Mouse (Mus musculus) left cerebral cortex, adult 18-20 months (tissue): ENCODE measurements around the gene Tor2a. TPM values are rescaled to one million over a fixed set of nuclear protein-coding genes. Genes with fewer than 3 reads are reported as not detected.

ENCODE experiments used
- DNase-seq, 2 experiments: peaks; one replicate each; pipeline ENCODE4 v3.0.0; 2021 to 2022; ENCODE audit warnings: low spot score in 2 of 2, mixed read lengths in 1 of 2
- total RNA-seq, 2 experiments: library from RNA; stranded (reverse); gene quantifications; 2 replicates each; pipeline ENCODE4 v1.2.3; 2021

Tor2a gene
- total RNA-seq, 2 experiments from 2014 or later, result 28.7 to 34.3 TPM

DNA sequence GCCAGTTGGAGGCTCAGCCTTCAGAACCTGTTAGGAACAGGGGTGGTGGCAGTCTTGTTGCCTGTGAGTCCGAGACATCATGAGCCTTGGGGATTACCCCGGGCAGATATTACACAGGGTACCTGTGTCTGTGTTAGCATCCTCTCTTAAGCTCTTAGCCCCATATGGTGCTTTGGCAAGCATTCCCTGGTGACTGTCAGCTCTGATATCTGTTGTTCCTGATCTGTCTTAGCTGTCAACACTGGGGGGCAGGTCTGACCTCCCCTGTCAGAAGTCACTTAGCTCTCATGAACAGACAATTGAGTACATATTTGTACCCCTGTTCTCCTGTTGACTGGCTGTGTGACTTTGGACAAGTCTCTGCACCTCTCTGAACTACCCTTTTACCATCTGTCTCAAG is 2.0 kb downstream of the Tor2a start:
- no peak for DNase-seq

DNA sequence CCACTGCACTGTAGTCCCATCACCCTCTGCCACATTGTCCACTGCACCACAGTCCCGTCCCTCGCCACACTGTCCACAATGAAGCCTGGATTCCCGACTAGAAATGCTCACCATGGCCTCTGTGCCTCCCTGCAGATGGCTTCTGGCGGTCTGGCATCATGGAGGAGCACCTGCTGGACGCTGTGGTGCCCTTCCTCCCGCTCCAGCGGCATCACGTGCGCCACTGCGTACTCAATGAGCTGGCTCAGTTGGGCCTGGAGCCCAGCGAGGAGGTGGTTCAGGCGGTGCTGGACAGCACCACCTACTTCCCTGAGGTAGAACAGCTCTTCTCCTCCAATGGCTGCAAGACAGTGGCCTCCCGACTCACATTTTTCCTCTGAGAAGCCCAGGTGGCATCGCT is 4.3 kb downstream of the Tor2a start:
- peak; percentile 45 to 52 for DNase-seq

DNA sequence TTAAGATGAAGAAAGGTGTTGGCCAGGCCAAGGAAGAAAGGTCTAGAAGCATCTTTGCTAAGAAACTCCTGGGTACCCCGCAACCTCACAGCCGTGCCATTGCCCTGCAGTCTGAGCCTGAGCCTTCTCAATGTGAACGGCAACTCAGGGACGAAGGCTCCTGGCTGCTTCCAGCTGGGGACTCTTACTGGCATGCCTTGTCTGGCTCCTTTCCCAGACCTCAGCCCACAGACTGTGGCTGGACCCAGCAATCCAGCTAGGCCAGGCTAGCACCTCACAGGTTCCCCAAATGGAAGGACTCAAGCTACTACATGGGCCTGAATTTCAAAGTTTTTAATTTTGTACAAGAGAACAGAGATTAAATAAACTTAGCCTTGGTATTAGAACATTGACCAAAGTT is 4.8 kb downstream of the Tor2a start:
- peak in 1 of 2 experiments; percentile 37 for DNase-seq

DNA sequence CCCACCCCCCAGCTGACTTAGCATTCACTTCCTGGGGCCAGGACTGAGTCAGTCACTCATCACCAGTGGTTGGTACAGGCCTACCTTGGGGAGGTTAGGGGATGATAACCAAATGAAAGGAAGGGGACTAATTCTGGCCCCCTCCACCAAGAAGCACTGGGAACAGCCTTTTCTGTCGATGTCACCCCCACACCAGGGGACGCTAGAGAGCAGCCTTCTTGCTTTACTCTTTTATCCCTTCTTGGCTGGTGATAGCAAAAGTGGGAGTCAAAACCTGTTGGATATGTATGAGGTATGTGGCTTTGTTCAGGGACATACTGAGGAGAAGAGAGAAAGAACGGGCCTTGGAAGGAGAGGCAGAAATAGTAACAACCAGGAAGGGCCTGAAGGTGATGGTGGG is 6.3 kb downstream of the Tor2a start:
- no peak for DNase-seq

DNA sequence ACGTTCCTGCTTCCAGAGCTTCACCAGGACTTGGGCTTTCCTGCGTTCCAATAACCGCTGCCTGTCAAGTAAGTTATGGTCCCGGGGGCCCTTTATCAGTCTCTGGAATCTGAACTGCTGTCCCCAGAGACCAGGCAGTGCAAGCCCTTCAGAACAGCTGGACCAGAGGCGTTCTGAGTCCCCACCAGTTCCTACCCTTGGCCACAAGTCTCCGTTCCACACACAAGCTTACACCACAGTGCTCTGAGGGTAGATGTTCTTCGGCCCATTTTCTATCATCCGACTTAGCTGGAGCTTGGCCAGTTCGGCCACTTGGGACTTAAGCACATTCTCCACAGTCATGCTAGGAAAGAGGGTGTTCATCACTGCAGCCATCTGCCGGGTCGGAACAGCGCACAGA is 10.2 kb downstream of the Tor2a start:
- DNase-seq, result no peak

DNA sequence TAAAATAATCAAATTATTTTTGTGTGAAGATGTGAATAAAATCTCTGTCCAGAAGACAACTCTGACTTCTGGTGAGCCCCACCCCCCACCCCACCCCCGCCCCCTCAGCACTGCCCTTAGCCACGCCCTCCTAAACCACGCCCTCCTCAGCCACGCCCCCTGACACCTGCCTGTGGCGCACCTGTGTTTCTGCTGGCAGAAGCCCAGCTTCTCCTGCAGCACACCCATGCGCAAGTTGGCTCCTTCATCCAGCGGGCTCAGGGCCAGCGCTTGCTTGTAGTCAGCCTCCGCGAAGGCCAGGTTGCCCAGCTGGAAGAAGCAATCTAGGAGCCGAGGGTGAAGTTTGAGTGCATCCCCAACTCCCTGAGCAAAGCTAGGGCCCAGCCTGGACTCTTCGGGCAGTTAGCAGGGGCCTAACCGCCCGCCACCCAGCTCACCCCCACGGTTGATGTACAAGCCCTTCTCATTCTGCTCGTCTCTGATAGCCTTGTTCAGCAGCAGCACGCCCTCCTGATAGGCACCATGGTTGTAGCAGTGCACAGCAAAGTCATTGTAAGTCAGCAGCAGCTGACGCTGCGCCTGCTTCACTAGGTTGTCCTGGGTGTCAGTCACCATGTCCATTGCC is 11.7 kb downstream of the Tor2a start:
- DNase-seq, result no peak

DNA sequence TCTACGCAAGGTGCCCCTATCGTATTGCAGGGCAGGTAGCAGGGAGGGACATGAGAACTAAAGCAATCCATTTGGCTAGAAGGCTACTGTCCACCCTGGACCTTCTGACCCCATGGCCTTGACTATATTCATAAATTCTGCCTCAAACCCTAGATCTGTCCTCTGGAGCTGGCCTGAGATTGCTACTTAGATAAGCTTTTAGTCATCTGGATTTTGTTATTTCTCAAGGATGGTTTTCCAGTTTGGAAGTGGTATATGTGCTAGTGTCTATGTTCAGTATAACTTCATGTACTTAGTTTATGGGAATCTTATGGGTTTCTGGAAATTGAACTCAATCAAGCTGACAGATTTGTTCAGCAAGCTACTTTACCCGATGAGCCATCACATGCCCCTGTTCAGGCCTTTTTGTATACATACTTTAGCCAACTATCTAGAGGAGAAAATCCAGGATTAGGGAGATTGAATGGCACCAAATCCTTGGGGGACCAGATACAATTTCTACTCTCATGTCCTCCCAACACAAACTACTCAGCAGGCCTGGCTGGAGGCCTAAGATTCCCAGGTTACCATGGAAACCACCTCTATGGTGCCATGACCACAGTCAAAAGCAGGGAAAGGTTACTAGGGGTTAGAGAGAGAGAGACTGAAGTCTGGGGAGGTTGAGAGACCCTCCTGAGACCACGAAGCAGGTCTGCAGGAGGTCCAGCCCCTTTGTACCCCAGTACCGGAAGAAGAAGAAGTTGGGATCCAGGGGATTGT is 12.5 kb downstream of the Tor2a start:
- no peak for DNase-seq

DNA sequence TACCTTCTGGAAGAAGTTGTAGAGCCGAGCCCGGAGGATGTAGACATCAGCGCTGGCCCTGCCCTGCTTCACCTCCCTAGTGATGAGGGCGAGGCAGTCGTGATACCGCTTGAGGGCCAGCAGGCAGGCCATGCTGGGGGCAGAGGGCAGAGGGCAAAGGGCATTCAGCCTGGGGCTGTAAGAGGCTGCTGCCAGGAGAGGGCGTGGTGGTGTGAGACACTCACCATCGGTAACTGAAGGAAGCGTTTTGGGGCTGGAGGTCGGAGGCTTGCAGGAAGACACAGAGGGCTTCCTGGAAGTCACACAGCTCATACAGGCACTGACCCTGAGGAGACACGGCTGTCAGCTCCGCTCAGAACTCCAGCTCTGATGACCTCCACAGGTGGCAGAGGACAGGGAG is 14.9 kb downstream of the Tor2a start:
- no peak for DNase-seq

DNA sequence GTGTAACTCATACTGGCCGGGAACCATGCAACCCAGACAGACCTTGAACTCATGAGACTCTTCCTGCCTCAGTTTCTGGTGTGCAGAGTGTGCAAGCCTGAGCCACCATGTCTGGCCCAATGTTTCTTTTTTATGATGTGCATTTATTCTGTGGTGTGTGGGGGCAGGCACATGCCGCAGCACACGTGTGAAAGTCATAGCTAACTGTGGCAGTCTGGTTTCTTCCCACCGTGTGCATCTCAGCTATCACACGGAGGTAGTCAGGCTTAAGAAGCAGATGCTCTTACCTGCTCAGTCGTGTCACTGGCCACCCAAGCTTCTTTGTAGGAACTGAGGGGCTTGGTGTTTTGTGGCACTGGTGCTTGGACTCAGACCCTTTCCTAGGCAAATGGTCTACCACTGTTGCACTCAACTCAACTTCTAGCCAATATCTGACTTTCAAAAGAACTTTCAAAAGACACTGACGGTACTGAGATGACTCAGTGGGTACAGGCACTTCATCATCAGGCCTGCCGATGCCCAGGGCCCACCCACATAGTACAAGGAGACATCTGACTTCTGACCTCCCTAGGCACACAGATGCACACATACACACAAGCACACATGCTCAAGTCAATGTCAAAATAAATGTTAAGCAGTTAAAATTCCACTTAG is 15.7 kb downstream of the Tor2a start:
- DNase-seq, result no peak

DNA sequence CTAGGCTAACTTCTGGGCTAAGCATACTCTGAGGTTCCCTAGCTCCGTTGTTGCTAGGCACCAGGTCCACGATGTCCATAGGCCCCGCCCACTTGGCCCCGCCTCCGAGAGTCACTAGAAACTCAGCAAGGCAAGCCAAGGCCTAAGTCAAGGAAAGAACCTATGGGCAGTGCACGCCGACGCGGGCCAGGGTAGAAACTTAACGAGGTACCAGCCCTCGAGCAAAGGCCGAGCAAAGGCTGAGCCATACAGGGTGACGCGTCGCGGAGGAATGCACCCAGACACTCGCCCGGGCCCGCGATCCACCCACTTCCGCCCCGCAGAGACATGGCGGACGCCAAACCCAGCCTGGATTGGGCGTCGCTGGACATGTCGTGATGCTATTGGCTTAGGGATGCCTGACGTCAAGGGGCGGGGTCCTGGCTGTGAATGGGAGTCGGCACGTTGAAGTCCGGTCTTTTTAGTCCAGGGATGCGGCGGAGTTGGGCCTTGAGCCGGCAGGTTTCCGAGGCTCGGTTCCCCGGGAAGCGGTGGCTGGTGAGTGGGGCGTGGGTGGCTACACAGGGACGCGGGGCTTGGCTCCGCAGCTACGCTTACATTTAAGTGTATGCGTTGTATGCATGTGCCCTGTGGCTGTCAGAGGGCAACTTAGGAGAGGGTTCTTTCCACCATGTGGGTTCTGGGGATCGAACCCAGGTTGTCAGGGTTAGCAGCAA is 18.5 kb downstream of the Tor2a start, which contains the start of the genes Ttc16 and Ptrh1:
Gene Ttc16, minus strand, starts transcription at position 275 of the 716 bp plus-strand sequence.
Gene Ptrh1, plus strand, starts transcription at position 428 of the 716 bp plus-strand sequence.
- DNase-seq, result peak; percentile 96 to 98

DNA sequence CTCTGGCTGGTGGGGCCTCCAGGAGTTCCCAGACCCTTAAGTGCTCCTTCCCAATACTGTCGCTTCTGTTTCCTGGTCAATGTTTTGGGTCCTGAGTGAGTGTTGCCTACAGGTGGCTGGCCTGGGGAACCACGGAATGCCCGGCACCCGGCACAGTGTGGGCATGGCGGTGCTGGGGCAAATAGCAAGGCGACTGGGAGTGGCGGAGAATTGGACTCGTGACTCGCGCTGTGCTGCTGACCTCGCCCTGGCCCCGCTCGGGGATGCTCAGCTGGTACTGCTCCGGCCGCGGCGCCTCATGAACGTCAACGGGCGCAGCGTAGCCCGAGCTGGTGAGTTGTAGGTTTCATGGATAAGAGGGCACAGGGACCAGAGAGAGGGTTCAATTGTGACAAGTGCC is 19.2 kb downstream of the Tor2a start:
- DNase-seq, result no peak

DNA sequence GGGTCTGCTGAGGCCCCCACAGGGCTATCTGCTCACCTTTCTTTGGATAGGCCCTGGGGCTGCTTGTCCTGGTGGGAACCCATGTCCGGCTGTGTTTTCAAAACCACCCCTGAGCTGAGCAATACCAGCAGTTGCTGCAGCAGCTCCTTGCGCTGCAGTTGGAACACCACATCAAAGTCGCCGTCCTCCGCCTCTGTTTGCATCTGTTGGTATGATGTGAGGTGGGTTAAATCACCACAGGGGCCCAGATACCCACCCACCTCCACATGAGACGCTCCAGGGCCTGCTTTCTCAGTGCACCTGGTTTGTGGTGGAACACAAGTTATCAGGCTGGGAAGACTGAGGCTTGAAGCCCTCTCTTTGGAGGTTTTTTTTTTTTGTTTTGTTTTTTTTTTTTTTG is 21.0 kb downstream of the Tor2a start:
- DNase-seq, result no peak

DNA sequence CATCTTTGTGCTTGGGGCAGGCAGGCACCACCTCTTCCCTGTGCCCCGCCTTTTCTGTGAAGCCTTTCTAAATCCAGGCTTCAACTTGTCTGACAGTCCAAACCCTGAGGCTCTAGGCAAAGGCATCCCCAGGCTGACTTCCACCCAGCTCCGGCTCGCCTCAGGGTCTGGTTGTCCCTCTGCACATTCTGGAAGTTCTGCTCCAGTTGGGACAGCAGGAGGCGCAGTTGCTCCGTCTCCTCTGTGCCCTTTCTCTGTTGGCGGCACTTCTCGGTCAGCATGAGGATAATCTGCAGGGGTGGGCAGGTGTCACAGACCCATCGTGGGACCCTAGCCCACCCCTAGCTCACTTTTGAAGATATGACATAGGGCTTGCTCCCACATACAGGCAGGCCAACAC is 22.1 kb downstream of the Tor2a start:
- peak; percentile 65 to 70 for DNase-seq

DNA sequence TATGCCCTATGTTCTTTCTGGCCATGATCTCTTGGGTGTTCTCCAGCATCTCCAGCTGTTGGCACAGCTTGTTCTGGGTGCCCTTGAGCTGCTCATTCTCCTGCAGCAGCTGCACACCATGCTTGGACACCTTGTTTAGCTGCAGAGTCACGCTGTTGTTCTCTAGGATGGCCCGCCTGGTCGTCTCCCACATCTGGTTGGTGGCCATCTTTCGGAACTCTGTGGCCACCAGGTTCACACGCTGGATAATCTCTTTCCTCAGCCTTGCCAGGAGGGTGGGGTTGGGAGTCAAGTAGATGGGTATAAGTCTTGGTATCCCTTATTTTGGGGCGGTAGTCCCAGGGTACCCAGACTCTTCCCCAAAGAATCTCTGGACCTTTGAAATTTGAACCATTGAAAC is 22.7 kb downstream of the Tor2a start:
- no peak for DNase-seq

DNA sequence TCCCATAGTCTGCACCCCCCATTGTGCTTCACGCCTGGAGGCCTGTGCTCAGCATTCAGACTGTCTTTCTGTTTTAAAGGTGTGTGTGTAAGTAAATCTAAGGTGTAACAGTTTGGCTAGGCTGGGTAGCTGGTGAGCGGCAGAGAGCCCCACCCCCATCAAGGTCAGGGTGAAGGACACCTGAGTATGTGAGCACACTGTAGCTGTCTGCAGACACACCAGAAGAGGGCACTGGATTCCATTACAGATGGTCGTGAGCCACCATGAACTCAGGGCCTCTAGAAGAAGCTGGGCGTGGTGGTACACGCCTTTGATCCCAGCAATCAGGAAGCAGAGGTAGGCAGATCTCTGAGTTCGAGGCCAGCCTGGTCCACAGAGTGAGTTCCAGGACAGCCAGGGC is 24.7 kb downstream of the Tor2a start:
- DNase-seq, result no peak

DNA sequence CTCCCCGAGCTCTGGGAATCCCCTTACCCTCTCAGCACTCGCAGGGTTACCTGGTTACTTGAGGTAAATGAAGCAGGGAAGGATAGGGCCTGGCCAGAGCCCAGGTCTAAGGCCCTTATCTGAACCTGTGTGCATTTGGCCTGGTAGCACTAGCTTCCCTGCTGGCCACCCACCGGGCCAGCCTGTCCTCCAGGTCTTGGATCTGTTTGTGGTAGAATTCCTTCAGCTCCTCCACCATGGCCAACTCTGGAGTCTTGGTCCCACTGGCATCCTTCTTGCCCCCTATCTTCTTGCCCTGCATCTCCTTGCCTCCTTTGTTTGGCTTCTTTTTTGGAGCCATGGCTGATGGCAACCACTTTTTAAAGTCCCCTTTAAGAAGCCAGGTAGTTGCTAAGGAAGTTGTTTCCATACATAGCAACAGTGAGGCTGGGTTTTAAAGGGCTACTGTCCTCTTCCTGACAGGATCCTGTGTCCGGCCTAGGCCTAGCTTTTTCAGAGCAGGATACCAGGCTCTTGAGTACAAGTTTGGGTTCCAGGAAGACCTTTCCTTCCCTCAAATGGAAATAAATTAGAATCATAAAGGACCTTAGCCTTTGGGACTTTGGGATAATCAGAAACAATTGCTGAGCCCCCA is 27.1 kb downstream of the Tor2a start, which contains the start of gene Cfap157:
Gene Cfap157, minus strand, starts transcription at position 381 of the 634 bp plus-strand sequence.
- no peak for DNase-seq

DNA sequence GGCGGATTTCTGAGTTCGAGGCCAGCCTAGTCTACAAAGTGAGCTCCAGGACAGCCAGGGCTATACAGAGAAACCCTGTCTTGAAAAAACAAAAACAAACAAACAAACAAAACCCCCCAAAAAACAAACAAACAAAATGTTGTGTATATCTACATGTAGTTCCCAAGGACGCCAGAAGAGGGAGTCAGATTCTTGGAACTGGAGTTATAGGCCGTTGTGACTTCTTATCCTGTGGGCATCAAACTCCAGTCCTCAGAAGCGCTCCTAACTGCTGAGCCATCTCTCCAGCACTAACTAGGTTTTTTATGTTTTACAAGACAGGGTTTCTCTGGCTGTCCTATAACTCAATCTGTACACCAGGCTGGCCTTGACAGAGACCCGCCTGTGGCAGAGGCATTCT is 30.1 kb downstream of the Tor2a start:
- no peak for DNase-seq

DNA sequence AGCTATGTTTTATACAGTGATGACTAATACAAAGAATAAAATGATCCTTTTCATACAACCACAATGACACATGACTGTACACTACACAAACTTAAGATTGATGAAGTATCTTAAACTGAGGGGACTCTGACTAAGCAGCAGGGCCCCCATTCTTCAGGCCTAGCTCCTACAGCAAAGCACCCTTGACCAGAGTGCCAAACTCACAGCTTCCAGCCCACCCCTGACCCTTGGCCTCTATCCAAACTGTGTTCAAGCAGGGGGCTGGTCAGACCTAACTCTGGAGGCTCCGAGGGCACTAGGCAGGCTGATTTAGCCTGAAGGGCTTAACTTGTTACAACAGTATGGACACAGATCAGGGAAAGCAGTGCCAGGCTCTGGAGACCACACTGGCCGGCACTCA is 31.5 kb downstream of the Tor2a start:
- DNase-seq, result no peak

DNA sequence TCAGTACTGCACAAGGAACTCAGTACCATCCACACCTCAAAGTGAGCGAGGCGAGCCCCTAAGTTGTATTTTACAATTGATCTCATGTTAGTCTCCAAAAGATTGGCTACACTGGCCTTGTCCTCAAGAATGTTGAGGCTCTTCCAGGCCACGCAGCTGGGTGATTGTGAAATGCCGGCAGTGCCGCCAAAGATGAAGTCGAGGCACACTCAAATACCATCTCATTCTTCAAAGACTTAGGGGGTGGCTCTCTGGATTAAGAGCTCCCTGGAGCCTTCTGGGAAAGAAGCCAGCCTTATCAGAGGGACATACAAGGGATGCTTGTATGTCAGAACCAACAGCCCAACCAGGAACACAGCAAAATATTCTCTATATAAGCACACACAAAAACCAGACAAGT is 34.3 kb downstream of the Tor2a start:
- DNase-seq, result no peak

DNA sequence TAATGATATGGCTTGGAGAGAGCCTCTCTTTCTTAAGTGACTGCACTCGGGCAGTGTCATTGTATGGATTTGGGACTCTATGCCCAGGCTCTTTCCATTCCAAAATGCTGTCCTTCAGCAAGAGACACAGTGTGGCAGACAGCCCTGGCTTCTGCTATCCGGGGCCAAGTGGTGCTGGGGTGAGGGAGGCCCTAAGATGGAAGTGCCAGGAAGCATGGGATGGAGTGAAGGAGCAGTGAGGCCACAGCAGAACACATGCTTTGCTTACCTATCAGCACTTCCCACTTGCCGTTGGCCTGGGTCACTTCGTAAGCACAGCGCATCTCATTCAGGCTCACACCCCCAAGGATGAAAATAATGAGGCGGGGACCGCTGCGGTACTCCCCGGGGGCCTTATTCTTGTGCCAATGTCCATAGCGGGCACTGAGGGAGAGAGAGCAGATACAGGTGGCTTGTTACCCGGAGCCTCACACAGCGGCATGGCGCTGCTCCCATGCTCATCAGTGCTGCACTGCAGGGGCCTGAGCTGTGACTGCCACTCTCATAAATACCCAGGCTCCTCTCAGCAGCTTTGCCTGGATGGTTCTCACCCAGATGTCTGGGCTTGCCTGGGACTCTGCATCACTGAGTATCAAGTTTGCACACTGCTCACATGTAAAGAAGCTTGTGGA is 38.8 kb downstream of the Tor2a start:
- no peak for DNase-seq
